Mouse (Mus musculus) hindbrain, embryonic 16.5 days (tissue): Measurements from ENCODE around the gene Dcun1d4. TPM values are rescaled to one million over a fixed set of nuclear protein-coding genes. Genes with fewer than 3 reads are reported as not detected.
"Not testable (repeated sequence)": the region's sequence is repeated elsewhere in the genome, so short reads cannot be mapped to it uniquely, and the experiment has no call there.

ENCODE experiments used
- ATAC-seq: fragments of 200-750 bp; cut with Nextera tagmentation; 2 replicates; pipeline ENCODE4 v1.8.0; 2017; ENCODE audit warnings: moderate TSS enrichment, moderate library complexity
- H3K27ac ChIP-seq: fragments of 300-500 bp; sonication (generic); 2 replicates; pipeline ENCODE4 v1.5.1; 2014; ENCODE audit warnings: low read depth, mild to moderate bottlenecking, control low read depth, low read length, moderate library complexity
- H3K27me3 ChIP-seq: fragments of 300-500 bp; sonication (generic); replicated peaks from 2 replicates; pipeline ENCODE4 v1.6.1; 2014; ENCODE audit warnings: low read length; ENCODE audit not compliant: control insufficient read depth, insufficient read depth
- H3K36me3 ChIP-seq: fragments of 300-500 bp; sonication (generic); 2 replicates; pipeline ENCODE4 v1.6.1; 2014; ENCODE audit warnings: mild to moderate bottlenecking, low read length, moderate library complexity, mixed read lengths; ENCODE audit not compliant: control insufficient read depth, insufficient read depth
- H3K4me1 ChIP-seq: fragments of 300-500 bp; sonication (generic); 2 replicates; pipeline ENCODE4 v1.6.1; 2014; ENCODE audit warnings: low read depth, low read length; ENCODE audit not compliant: control insufficient read depth, insufficient read depth
- H3K4me2 ChIP-seq: fragments of 300-500 bp; sonication (generic); 2 replicates; pipeline ENCODE4 v1.6.1; 2014; ENCODE audit warnings: mild to moderate bottlenecking, low read length, control low read depth, moderate library complexity
- H3K4me3 ChIP-seq: fragments of 300-500 bp; sonication (generic); 2 replicates; pipeline ENCODE4 v1.5.1; 2014; ENCODE audit warnings: mild to moderate bottlenecking, low read length, control low read depth, moderate library complexity
- H3K9ac ChIP-seq: fragments of 300-500 bp; sonication (generic); 2 replicates; pipeline ENCODE4 v1.6.1; 2014; ENCODE audit warnings: low read depth, mild to moderate bottlenecking, control low read depth, low read length, moderate library complexity
- H3K9me3 ChIP-seq: fragments of 300-500 bp; sonication (generic); 2 replicates; pipeline ENCODE4 v1.6.1; 2014; ENCODE audit warnings: mild to moderate bottlenecking, low read length, moderate library complexity; ENCODE audit not compliant: control insufficient read depth
- WGBS: fragments of 180-500 bp; shearing (Covaris S2); extraction: QIAGEN DNeasy Blood & Tissue Kit; methylation state at CpG from one replicate; pipeline ENCODE4 v1.1.7; 2014; 5-methylcytosine and 5-hydroxymethylcytosine counted together
- polyA plus RNA-seq: library from polyadenylated mRNA; unstranded; fragments of >200 nt; fragmentation: Nextera tagmentation; extraction: Ambion mirVana; gene quantifications from 2 replicates; pipeline ENCODE4 v1.2.1, GENCODE M21; 2015

The Dcun1d4 gene
- polyA plus RNA-seq, 1 experiment from 2014 or later: 44.8 TPM

DNA sequence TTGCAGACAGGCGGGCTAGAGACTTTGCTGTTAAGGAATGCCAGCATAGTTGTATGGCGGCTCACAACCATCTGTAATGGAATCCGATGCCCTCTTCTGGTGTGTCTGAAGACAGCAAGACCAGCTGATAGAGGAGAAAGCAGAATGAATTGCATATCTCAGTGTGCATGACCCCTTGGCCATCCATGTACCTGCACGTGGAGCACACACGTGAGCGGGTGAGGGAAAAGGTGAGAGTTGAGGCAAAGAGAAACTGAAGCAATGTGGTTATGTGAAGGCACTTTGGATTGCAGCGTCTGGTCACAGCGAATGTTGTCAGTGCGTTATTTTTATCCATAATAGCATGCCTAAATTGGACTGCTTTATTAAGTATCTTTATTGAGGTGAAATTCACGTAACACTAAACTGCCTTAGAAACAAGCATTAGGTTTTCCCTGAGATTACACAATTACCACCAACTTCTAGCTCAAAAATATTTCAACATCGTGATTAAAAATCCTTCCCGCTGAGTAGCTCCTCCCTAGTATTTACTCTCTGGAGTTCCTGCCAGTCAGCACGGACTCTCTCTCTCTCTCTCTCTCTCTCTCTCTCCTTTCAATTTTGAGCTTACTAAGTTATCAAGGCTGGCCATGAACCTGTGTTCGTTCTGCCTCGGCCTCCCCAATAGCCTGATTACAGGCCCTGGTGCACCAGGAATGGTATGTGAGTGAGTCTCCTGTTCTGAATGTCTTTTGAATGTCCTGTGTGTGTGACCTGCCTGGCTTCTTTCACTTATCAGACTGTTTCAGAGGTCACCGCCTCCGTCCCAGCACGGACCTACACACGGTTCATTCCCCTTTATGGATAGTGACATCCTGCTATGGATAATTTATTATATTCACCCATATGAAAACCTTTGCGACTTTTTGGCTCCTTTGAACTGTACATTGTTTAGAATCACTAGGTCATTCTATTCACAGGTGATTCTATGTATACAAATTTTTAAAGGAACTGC is 6.1 kb upstream of the Dcun1d4 start:
- Histone ChIP-seq H3K27ac (no peak overlapping the region), H3K4me1 (no peaks in the 10 kb centered on the region), H3K4me2 (no peak overlapping the region), H3K9ac (no peak overlapping the region), H3K4me3 (no peak overlapping the region), H3K27me3 (no peaks in the 10 kb centered on the region), H3K36me3 (no peaks in the 10 kb centered on the region), H3K9me3 (no peaks in the 10 kb centered on the region)
- 88% methylated on average over 20 of the region's 20 CpGs for WGBS
- no peak for ATAC-seq

- no peak overlapping the region for H3K4me2 ChIP-seq
- H3K36me3 ChIP-seq: no peaks in the 10 kb centered on the region
- no peak overlapping the region for H3K9ac ChIP-seq
- no peaks in the 10 kb centered on the region for H3K27me3 ChIP-seq
- H3K4me1 ChIP-seq: peaks cover 3% of the 10 kb centered on the region
- ATAC-seq: no peak
- H3K27ac ChIP-seq: no peak overlapping the region
- no peak overlapping the region for H3K4me3 ChIP-seq
- WGBS: 94% methylated on average over 7 of the region's 7 CpGs
- H3K9me3 ChIP-seq: no peaks in the 10 kb centered on the region
Observed at GRCm38 (mm10) chr5:73481401-73481800, 601 bp downstream of the Dcun1d4 start.

GRCm38 (mm10) chr5:73482381-73482780 is 1.6 kb downstream of the Dcun1d4 start:
- H3K36me3 ChIP-seq: not testable (repeated sequence)
- WGBS: 89% methylated on average over 1 of the region's 1 CpGs

DNA sequence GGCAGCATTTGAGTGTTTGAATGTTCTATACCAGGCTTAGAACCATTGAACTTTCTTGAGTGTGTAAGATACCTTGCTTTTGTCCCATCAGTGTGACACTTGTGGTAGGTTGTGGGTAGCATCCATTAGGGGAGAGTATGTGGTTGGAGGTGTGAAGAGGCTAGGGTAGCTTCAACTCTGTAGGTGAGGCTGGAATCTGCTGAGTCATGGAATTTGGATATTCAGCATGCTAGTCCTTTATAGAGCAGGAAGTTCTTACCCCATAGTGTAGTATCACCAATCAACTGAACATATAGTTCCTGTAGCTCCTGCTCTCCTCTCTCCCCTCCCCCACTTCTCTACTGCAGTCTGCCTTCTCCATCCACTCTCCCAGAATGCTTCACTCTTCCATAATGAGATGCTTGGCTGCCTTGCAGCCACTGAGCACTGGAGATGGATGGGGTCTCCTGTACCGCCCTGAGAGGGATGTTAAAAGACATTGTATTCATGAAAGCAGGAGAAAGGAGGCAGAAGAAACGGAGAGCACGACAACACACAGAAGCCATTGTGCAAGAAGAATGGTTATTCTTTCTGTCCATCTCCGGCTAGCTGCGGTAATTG is 3.3 kb downstream of the Dcun1d4 start:
- H3K27me3 ChIP-seq: no peaks in the 10 kb centered on the region

More at GRCm38 (mm10) chr5:73482381-73482780, 1.6 kb downstream of the Dcun1d4 start:
- not testable (repeated sequence) for H3K4me3 ChIP-seq, H3K27me3 ChIP-seq, H3K9me3 ChIP-seq, H3K27ac ChIP-seq, H3K4me1 ChIP-seq, ATAC-seq, H3K9ac ChIP-seq, H3K4me2 ChIP-seq

DNA sequence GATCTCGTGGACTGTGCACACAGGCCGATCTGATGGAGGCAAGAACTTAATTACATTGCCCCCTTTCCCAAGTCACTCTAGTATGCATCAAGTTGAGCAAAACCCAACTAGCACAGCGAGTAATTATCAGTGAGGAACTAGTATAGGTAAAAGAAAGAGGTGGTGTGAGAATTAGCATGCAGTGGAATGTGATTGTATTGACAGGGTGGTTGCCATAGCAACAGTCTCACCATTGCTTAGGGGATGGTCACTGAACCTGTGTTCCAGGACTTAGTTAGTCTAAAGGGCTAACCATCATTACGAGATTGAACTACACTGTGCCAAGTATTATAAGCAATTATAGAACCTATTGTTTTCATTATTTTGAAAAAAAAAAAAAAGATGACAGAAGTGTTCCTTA is 5.7 kb downstream of the Dcun1d4 start:
- H3K27me3 ChIP-seq: no peaks in the 10 kb centered on the region
- no peak overlapping the region for H3K4me3 ChIP-seq
- H3K9ac ChIP-seq: no peak overlapping the region
- peaks cover 7% of the 10 kb centered on the region for H3K4me1 ChIP-seq
- no peak overlapping the region for H3K4me2 ChIP-seq
- no peaks in the 10 kb centered on the region for H3K9me3 ChIP-seq
- H3K36me3 ChIP-seq: no peaks in the 10 kb centered on the region
- ATAC-seq: no peak
- no peak overlapping the region for H3K27ac ChIP-seq
- 40% methylated on average over 4 of the region's 4 CpGs for WGBS

More for the DNA sequence above, 3.3 kb downstream of the Dcun1d4 start:
- Histone ChIP-seq H3K9ac (peak overlapping the region; percentile 43), H3K36me3 (no peaks in the 10 kb centered on the region), H3K4me3 (peak overlapping the region; percentile 26), H3K4me2 (peak overlapping the region; percentile 47), H3K27ac (peak overlapping the region; percentile 63; the same call in 1 of the 2 replicates), H3K9me3 (no peaks in the 10 kb centered on the region), H3K4me1 (peaks cover 3% of the 10 kb centered on the region)
- 24% methylated on average over 5 of the region's 5 CpGs for WGBS
- ATAC-seq: peak; percentile 85

- ATAC-seq: no peak
- H3K27me3 ChIP-seq: no peaks in the 10 kb centered on the region
- H3K4me3 ChIP-seq: peak overlapping the region; percentile 89
- H3K9me3 ChIP-seq: no peaks in the 10 kb centered on the region
- peaks cover 11% of the 10 kb centered on the region for H3K4me1 ChIP-seq
- H3K36me3 ChIP-seq: no peaks in the 10 kb centered on the region
- WGBS: 5% methylated on average over 14 of the region's 14 CpGs
- peak overlapping the region; percentile 92 for H3K4me2 ChIP-seq
- peak overlapping the region; percentile 82 for H3K27ac ChIP-seq
- peak overlapping the region; percentile 73 for H3K9ac ChIP-seq
Observed at GRCm38 (mm10) chr5:73489915-73490314, 9.1 kb downstream of the Dcun1d4 start.

DNA sequence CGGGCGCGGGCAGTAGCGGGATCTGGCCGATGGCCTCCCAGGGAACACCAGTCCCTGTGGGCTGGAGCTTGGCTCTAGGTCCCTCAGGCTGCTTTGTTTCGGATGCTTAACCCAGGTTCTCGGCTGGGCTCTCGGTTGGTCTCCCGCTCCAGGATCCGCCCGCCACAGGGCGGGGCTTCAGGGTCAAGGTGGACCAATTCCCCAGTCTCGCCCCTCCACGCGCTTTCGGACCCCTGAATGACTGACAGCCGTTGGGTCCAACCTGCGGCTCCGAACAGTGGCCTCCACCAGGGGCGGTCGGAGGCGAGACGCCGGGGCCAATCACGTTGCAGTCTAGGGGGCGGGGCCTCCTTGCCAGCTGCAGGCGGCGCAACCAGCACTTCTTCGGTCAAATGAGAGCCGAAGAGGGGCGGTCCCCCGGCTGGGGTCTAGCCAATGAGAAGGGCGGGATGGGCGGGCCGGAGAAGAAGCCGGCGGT is 9.8 kb downstream of the Dcun1d4 start:
- peak; percentile 96 for ATAC-seq
- Histone ChIP-seq H3K4me2 (peak overlapping the region; percentile 92), H3K4me1 (peaks cover 11% of the 10 kb centered on the region), H3K9ac (peak overlapping the region; percentile 80), H3K36me3 (no peaks in the 10 kb centered on the region), H3K4me3 (peak overlapping the region; percentile 89), H3K9me3 (no peaks in the 10 kb centered on the region), H3K27me3 (no peaks in the 10 kb centered on the region), H3K27ac (peak overlapping the region; percentile 94)
- WGBS: 0% methylated on average over 34 of the region's 37 CpGs

DNA sequence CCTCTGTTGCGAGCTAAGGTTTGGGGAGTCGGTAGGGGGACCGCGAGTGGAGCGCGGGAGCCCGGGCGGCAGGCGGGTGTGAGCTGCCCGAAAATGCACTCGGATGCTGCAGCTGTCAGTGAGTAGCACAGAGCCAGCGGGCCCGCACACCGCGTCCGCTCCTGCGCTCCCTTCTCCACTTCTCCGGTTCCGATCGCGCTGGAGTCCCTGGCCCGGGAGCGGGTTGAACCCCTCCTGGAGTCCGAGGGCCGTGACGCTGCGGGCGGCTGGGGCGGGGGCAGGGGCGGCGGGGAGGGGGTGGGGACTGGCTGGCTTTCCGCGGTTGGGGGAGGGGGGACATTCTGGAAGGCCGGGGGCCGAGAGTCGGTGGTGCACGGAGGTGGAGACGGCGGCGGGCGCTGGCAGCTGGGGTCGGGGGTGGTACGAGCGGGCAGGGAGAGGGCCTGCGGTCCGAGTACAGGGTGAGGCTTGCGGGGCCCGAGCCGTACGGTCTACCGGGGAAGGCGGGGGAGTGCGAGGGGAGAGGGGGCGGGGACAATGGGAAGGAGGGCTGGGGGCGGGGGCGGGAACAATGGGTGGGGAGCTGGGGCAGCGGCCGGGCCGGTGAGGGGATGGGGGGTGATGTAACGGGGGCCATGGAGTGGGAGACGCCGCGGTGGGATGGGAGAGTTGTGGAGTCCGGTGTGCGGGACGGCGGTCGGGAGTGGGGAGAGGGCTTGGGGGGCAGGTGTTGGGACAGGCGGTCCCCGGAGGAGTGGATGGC is 10.5 kb downstream of the Dcun1d4 start:
- peaks cover 11% of the 10 kb centered on the region for H3K4me1 ChIP-seq
- H3K9ac ChIP-seq: peak overlapping the region; percentile 80
- H3K27ac ChIP-seq: peak overlapping the region; percentile 94
- peak; percentile 28 for ATAC-seq
- peak overlapping the region; percentile 84 for H3K4me2 ChIP-seq
- H3K36me3 ChIP-seq: no peaks in the 10 kb centered on the region
- under 1% methylated on average over 48 of the region's 70 CpGs for WGBS
- H3K4me3 ChIP-seq: peak overlapping the region; percentile 89
- H3K9me3 ChIP-seq: no peaks in the 10 kb centered on the region
- H3K27me3 ChIP-seq: no peaks in the 10 kb centered on the region
